Mouse (Mus musculus) C2C12 (cell line): ENCODE measurements around the gene Fgf15. TPM values are rescaled to one million over a fixed set of nuclear protein-coding genes. Genes with fewer than 3 reads are reported as not detected.
"Not testable (repeated sequence)": the region's sequence is repeated elsewhere in the genome, so short reads cannot be mapped to it uniquely, and the experiment has no call there.

Experiments
- H3K27me3 ChIP-seq: one replicate; pipeline ENCODE4 v1.6.1; 2011; ENCODE audit not compliant: control insufficient read depth, insufficient read depth, insufficient read length
- H3K36me3 ChIP-seq: one replicate; pipeline ENCODE4 v1.6.1; 2011; ENCODE audit not compliant: control insufficient read depth, insufficient read depth
- H3K4me3 ChIP-seq: one replicate; pipeline ENCODE4 v1.5.1; 2011; ENCODE audit warnings: mild to moderate bottlenecking, control low read depth; ENCODE audit not compliant: poor library complexity, insufficient read depth, severe bottlenecking
- H3K79me2 ChIP-seq: one replicate; pipeline ENCODE4 v1.6.1; 2011; ENCODE audit not compliant: control insufficient read depth, insufficient read depth
- H3K79me3 ChIP-seq: one replicate; pipeline ENCODE4 v1.6.1; 2011; ENCODE audit warnings: low read depth, control low read depth
- H3ac ChIP-seq: one replicate; pipeline ENCODE3; 2011; ENCODE audit warnings: low read depth; ENCODE audit not compliant: control insufficient read depth, insufficient read length
- CEBPB ChIP-seq: IDR thresholded peaks from one replicate; pipeline ENCODE4 v1.6.1; 2011; ENCODE audit warnings: low read depth, mild to moderate bottlenecking, control low read depth, moderate library complexity
- CTCF ChIP-seq: IDR thresholded peaks from one replicate; pipeline ENCODE4 v1.5.1; 2011; ENCODE audit not compliant: control insufficient read depth, insufficient read depth, insufficient read length
- FOSL1 ChIP-seq: IDR thresholded peaks from one replicate; pipeline ENCODE4 v1.8.0; 2011; ENCODE audit warnings: mild to moderate bottlenecking, low read length; ENCODE audit not compliant: poor library complexity, insufficient read depth, severe bottlenecking
- MAX ChIP-seq: IDR thresholded peaks from one replicate; pipeline ENCODE4 v1.6.1; 2011; ENCODE audit warnings: mild to moderate bottlenecking, control low read depth
- MYOD1 ChIP-seq: IDR thresholded peaks from one replicate; pipeline ENCODE4 v1.6.1; 2011; ENCODE audit warnings: low read depth; ENCODE audit not compliant: control insufficient read depth, insufficient read length
- MYOG ChIP-seq: IDR thresholded peaks from one replicate; pipeline ENCODE4 v1.6.1; 2011; ENCODE audit not compliant: control insufficient read depth, insufficient read length; ENCODE audit errors: extremely low read depth
- USF1 ChIP-seq: IDR thresholded peaks from one replicate; pipeline ENCODE4 v1.6.1; 2011; ENCODE audit warnings: low read depth, mild to moderate bottlenecking, control low read depth, moderate library complexity
- polyA plus RNA-seq: library from polyadenylated mRNA; unstranded; fragments of >200 nt; fragmentation: generic; extraction: Trizol; gene quantifications from one replicate; pipeline ENCODE4 v1.2.1, GENCODE M21; 2012; ENCODE audit warnings: missing spikeins

The Fgf15 gene
- polyA plus RNA-seq, 1 experiment: 0.02 TPM

GRCm38 (mm10) chr7:144878401-144878800, 17.9 kb upstream of the Fgf15 start:
- H3K27me3 ChIP-seq: peaks cover 25% of the 10 kb centered on the region
- no peak overlapping the region for H3ac ChIP-seq
- TF ChIP-seq FOSL1 (no peak), MAX (no peak), USF1 (no peak), CEBPB (no peak), MYOG (no peak), MYOD1 (no peak), CTCF (no peak)
- H3K4me3 ChIP-seq: no peak overlapping the region
- no peaks in the 10 kb centered on the region for H3K79me3 ChIP-seq
- no peaks in the 10 kb centered on the region for H3K79me2 ChIP-seq
- H3K36me3 ChIP-seq: no peaks in the 10 kb centered on the region

GRCm38 (mm10) chr7:144883106-144883505, 13.2 kb upstream of the Fgf15 start:
- Histone ChIP-seq H3K79me2 (no peaks in the 10 kb centered on the region), H3K36me3 (no peaks in the 10 kb centered on the region), H3ac (no peak overlapping the region), H3K79me3 (no peaks in the 10 kb centered on the region), H3K27me3 (no peaks in the 10 kb centered on the region), H3K4me3 (no peak overlapping the region)
- no peak for TF ChIP-seq USF1
- no peak for TF ChIP-seq MAX

DNA sequence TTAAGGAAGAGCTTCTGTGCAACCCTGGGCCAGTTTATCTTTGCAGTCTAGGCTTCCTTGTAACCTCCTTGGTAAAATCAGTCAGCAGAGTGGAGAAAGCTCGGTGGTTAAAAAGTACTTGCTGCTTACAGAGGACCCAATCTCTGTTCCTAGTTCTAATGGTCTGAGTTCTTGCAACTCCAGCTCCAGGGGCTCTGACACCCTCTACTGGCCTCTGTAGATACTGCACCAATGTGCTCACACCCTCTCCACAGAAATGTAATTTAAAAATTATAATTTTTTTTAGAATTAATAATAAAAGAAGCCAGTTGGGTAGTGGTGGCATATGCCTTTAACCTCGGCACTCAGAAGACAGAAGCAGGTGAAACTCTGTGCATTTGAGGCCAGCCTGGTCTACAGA, 8.7 kb upstream of the Fgf15 start:
- no peak overlapping the region for H3ac ChIP-seq
- H3K4me3 ChIP-seq: no peak overlapping the region
- H3K27me3 ChIP-seq: peaks cover 7% of the 10 kb centered on the region
- no peaks in the 10 kb centered on the region for H3K36me3 ChIP-seq
- TF ChIP-seq MYOG (no peak), MAX (no peak), USF1 (no peak), CEBPB (no peak)
- no peaks in the 10 kb centered on the region for H3K79me3 ChIP-seq
- H3K79me2 ChIP-seq: no peaks in the 10 kb centered on the region

- Histone ChIP-seq H3K36me3 (no peaks in the 10 kb centered on the region), H3K79me2 (no peaks in the 10 kb centered on the region), H3K27me3 (peaks cover 7% of the 10 kb centered on the region), H3K79me3 (no peaks in the 10 kb centered on the region), H3K4me3 (no peak overlapping the region), H3ac (no peak overlapping the region)
- TF ChIP-seq FOSL1 (no peak), CEBPB (no peak), MYOD1 (no peak), CTCF (no peak), MYOG (no peak), MAX (no peak)
Measured at GRCm38 (mm10) chr7:144888564-144889299, 7.6 kb upstream of the Fgf15 start.

GRCm38 (mm10) chr7:144890661-144891060, 5.7 kb upstream of the Fgf15 start:
- H3ac ChIP-seq, H3K79me3 ChIP-seq, H3K27me3 ChIP-seq, H3K4me3 ChIP-seq, H3K36me3 ChIP-seq, H3K79me2 ChIP-seq: not testable (repeated sequence)

- H3K27me3 ChIP-seq: peaks cover 14% of the 10 kb centered on the region
- H3K36me3 ChIP-seq: no peaks in the 10 kb centered on the region
- H3ac ChIP-seq: no peak overlapping the region
- no peak for TF ChIP-seq MYOG
- TF ChIP-seq CEBPB: no peak
- no peak for TF ChIP-seq MAX
- TF ChIP-seq MYOD1: no peak
- TF ChIP-seq USF1: no peak
- no peak for TF ChIP-seq FOSL1
- no peak for TF ChIP-seq CTCF
- no peak overlapping the region for H3K4me3 ChIP-seq
- H3K79me2 ChIP-seq: no peaks in the 10 kb centered on the region
- H3K79me3 ChIP-seq: no peaks in the 10 kb centered on the region
Measured at GRCm38 (mm10) chr7:144891863-144892262, 4.5 kb upstream of the Fgf15 start.
